ENCODE assay signal across 30 mouse cellular contexts in the genomic region with DNA sequence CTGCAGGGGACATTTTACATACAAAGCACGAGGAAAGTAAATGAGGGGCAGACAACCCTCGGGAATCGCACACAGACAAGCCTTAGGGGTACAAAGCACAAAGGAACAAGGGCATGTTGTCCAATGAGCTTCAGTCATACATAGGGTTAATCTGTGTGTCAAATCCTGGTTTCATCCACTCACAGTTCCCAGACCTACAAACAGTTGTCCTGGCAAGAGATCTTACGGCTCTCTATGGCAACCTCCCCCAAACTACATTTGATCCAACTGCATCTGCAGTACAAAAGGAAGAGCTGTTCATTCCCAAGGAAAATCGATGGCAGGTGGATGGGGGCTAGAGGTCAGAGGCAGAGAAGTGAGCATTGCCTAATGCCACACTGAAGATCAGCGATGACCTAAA.
DNase-seq lines count a peak whose midpoint lies in the region; ATAC-seq and TF ChIP-seq lines count a peak whose summit lies in the region.
"Had no signal": no experiment of that assay in that cellular context is flagged by ENCODE, and none has a peak within 500 bp of the region (broad histone marks: within the 10 kb centered on the region; RNA-seq: fewer than 3 reads in every experiment).

No protein-coding gene starts in this region.

- DNase-seq in midbrain, embryonic 14.5 days = no peak
- DNase-seq in brain, embryonic 14.5 days (ENCODE audit: low read depth) = peak; percentile 65
- no peak for DNase-seq in adrenal gland, adult (ENCODE audit: inconsistent age in 2 of 2, low spot score in 1 of 2)
- DNase-seq: adrenal gland, postnatal 14 days; cerebellum, adult 11-12 months; cerebellum, adult 9-11 months; embryo, embryonic 11 days; heart, adult 2 months; heart, postnatal 4 days; kidney, adult 18-20 months; kidney, postnatal 36 days; layer of hippocampus, postnatal 36 days; left cerebral cortex, postnatal 4 days; liver, postnatal 0 days; lung, postnatal 36 days; thymus, adult 2 months; thymus, postnatal 36 days had no signal

- H3K27me3 ChIP-seq in forebrain, embryonic 15.5 days = no peaks in the 10 kb centered on the region
- no peaks in the 10 kb centered on the region for H3K27me3 ChIP-seq in forebrain, embryonic 13.5 days
- H3K27me3 ChIP-seq in midbrain, embryonic 12.5 days = no peaks in the 10 kb centered on the region
- no peaks in the 10 kb centered on the region for H3K27me3 ChIP-seq in midbrain, embryonic 14.5 days (ENCODE audit: control insufficient read depth, insufficient read depth, low read length)
- no peaks in the 10 kb centered on the region for H3K27me3 ChIP-seq in midbrain, embryonic 16.5 days (ENCODE audit: control insufficient read depth, insufficient read depth, low read depth, low read length)
- H3K27me3 ChIP-seq: embryonic facial prominence, embryonic 13.5 days; forebrain, embryonic 12.5 days; heart, embryonic 12.5 days; kidney, embryonic 15.5 days; liver, embryonic 12.5 days had no signal

- H3K4me3 ChIP-seq in forebrain, embryonic 15.5 days = no peak overlapping the region
- H3K4me3 ChIP-seq in forebrain, embryonic 13.5 days = no peak overlapping the region
- no peak overlapping the region for H3K4me3 ChIP-seq in midbrain, embryonic 12.5 days
- no peak overlapping the region for H3K4me3 ChIP-seq in midbrain, embryonic 14.5 days (replicated peaks; ENCODE audit: low read depth, low read length)
- H3K4me3 ChIP-seq in midbrain, embryonic 16.5 days (ENCODE audit: low read depth, low read length) = no peak overlapping the region
- H3K4me3 ChIP-seq: embryonic facial prominence, embryonic 13.5 days; erythroblast, embryonic 14.5 days; forebrain, embryonic 12.5 days; heart, adult 2 months; heart, embryonic 12.5 days; kidney, embryonic 15.5 days; layer of hippocampus, adult 2 months; liver, embryonic 12.5 days had no signal

- ATAC-seq in forebrain, embryonic 15.5 days (replicated peaks) = no peak
- no peak for ATAC-seq in forebrain, embryonic 13.5 days
- ATAC-seq in midbrain, embryonic 12.5 days (ENCODE audit: low FRiP score, low read depth) = peak; percentile 38; the same call in 1 of the 2 replicates
- no peak for ATAC-seq in midbrain, embryonic 14.5 days (ENCODE audit: low FRiP score, low TSS enrichment)
- ATAC-seq in midbrain, embryonic 16.5 days = peak; percentile 25; the same call in 1 of the 2 replicates
- ATAC-seq: inflammation-experienced regulatory T-cells, adult 6 months; liver, embryonic 12.5 days; liver, postnatal 0 days had no signal

- 0 out of 2 replicates have a peak overlapping the region, but pooled peaks have one; percentile 1 for H3K27ac ChIP-seq in forebrain, embryonic 15.5 days (replicated peaks)
- H3K27ac ChIP-seq in forebrain, embryonic 13.5 days = no peak overlapping the region
- H3K27ac ChIP-seq in midbrain, embryonic 12.5 days (replicated peaks) = no peak overlapping the region
- H3K27ac ChIP-seq in midbrain, embryonic 14.5 days (replicated peaks; ENCODE audit: low read depth, low read length) = no peak overlapping the region
- no peak overlapping the region for H3K27ac ChIP-seq in midbrain, embryonic 16.5 days (ENCODE audit: low read length)
- H3K27ac ChIP-seq: embryonic facial prominence, embryonic 13.5 days; forebrain, embryonic 12.5 days; heart, adult 2 months; kidney, embryonic 15.5 days; layer of hippocampus, adult 2 months; liver, embryonic 12.5 days had no signal

- no peaks in the 10 kb centered on the region for H3K9me3 ChIP-seq in forebrain, embryonic 15.5 days
- no peaks in the 10 kb centered on the region for H3K9me3 ChIP-seq in forebrain, embryonic 13.5 days (replicated peaks)
- no peaks in the 10 kb centered on the region for H3K9me3 ChIP-seq in midbrain, embryonic 12.5 days
- H3K9me3 ChIP-seq in midbrain, embryonic 14.5 days (ENCODE audit: control insufficient read depth, low read length) = no peaks in the 10 kb centered on the region
- H3K9me3 ChIP-seq in midbrain, embryonic 16.5 days (replicated peaks; ENCODE audit: control insufficient read depth, low read length, poor library complexity, severe bottlenecking) = no peaks in the 10 kb centered on the region
- H3K9me3 ChIP-seq: embryonic facial prominence, embryonic 13.5 days; forebrain, embryonic 12.5 days; heart, embryonic 12.5 days; kidney, embryonic 15.5 days; liver, embryonic 12.5 days had no signal

- no peak for TF ChIP-seq CTCF in brain, embryonic 14.5 days (IDR thresholded peaks at IDR 0.05; ENCODE audit: borderline replicate concordance, extremely low read depth, insufficient read depth, insufficient read length)

- H3K36me3 ChIP-seq in forebrain, embryonic 15.5 days = no peaks in the 10 kb centered on the region
- H3K36me3 ChIP-seq in forebrain, embryonic 13.5 days (ENCODE audit: poor library complexity, severe bottlenecking) = no peaks in the 10 kb centered on the region
- H3K36me3 ChIP-seq in midbrain, embryonic 12.5 days = no peaks in the 10 kb centered on the region
- no peaks in the 10 kb centered on the region for H3K36me3 ChIP-seq in midbrain, embryonic 14.5 days (ENCODE audit: control insufficient read depth, insufficient read depth, low read length)
- no peaks in the 10 kb centered on the region for H3K36me3 ChIP-seq in midbrain, embryonic 16.5 days (ENCODE audit: control insufficient read depth, insufficient read depth, low read length)
- H3K36me3 ChIP-seq: embryonic facial prominence, embryonic 13.5 days; forebrain, embryonic 12.5 days; G1E; heart, embryonic 12.5 days; kidney, embryonic 15.5 days; liver, embryonic 12.5 days had no signal

- TF ChIP-seq POLR2A in brain, embryonic 14.5 days (IDR thresholded peaks at IDR 0.05; ENCODE audit: borderline replicate concordance, extremely low read depth, insufficient read depth, insufficient read length, poor library complexity, severe bottlenecking) = no peak

- no peak overlapping the region for H3K9ac ChIP-seq in forebrain, embryonic 15.5 days (replicated peaks)
- H3K9ac ChIP-seq in forebrain, embryonic 13.5 days = no peak overlapping the region
- no peak overlapping the region for H3K9ac ChIP-seq in midbrain, embryonic 12.5 days (replicated peaks)
- no peak overlapping the region for H3K9ac ChIP-seq in midbrain, embryonic 14.5 days (replicated peaks; ENCODE audit: low read length)
- no peak overlapping the region for H3K9ac ChIP-seq in midbrain, embryonic 16.5 days (ENCODE audit: low read depth, low read length)
- H3K9ac ChIP-seq: embryonic facial prominence, embryonic 13.5 days; forebrain, embryonic 12.5 days; heart, embryonic 12.5 days; kidney, embryonic 15.5 days; liver, embryonic 12.5 days; liver, postnatal 0 days had no signal

- 71% methylated on average over 6 of the region's 6 CpGs for WGBS in forebrain, embryonic 15.5 days
- WGBS in forebrain, embryonic 13.5 days = 71% methylated on average over 6 of the region's 6 CpGs
- WGBS in midbrain, embryonic 12.5 days = 45% methylated on average over 6 of the region's 6 CpGs
- 36% methylated on average over 6 of the region's 6 CpGs for WGBS in midbrain, embryonic 14.5 days
- WGBS in midbrain, embryonic 16.5 days = 32% methylated on average over 6 of the region's 6 CpGs

- H3K4me1 ChIP-seq in forebrain, embryonic 15.5 days = peaks cover 18% of the 10 kb centered on the region
- H3K4me1 ChIP-seq in forebrain, embryonic 13.5 days = peaks cover 8% of the 10 kb centered on the region
- peaks cover 10% of the 10 kb centered on the region; the same call in 1 of the 2 replicates for H3K4me1 ChIP-seq in midbrain, embryonic 12.5 days
- H3K4me1 ChIP-seq in midbrain, embryonic 14.5 days (ENCODE audit: control insufficient read depth, insufficient read depth, low read length) = peaks cover 31% of the 10 kb centered on the region
- H3K4me1 ChIP-seq in midbrain, embryonic 16.5 days (ENCODE audit: control insufficient read depth, insufficient read depth, low read length) = peaks cover 21% of the 10 kb centered on the region
- H3K4me1 ChIP-seq: embryonic facial prominence, embryonic 13.5 days; heart, embryonic 12.5 days; liver, embryonic 12.5 days had no signal

- no peak overlapping the region for H3K4me2 ChIP-seq in forebrain, embryonic 15.5 days (replicated peaks)
- no peak overlapping the region for H3K4me2 ChIP-seq in forebrain, embryonic 13.5 days
- H3K4me2 ChIP-seq in midbrain, embryonic 12.5 days (replicated peaks) = no peak overlapping the region
- no peak overlapping the region for H3K4me2 ChIP-seq in midbrain, embryonic 14.5 days (ENCODE audit: low read length)
- no peak overlapping the region for H3K4me2 ChIP-seq in midbrain, embryonic 16.5 days (ENCODE audit: low read length)
- H3K4me2 ChIP-seq: embryonic facial prominence, embryonic 13.5 days; forebrain, embryonic 12.5 days; heart, embryonic 12.5 days; kidney, embryonic 15.5 days; liver, embryonic 12.5 days had no signal

Comparison
In these comparisons a context has a peak if more than half of its experiments do, and no peak if none do; other contexts are left out.
1. ATAC-seq: peak in midbrain, embryonic 12.5 days (single experiment) and midbrain, embryonic 16.5 days (single experiment); none in forebrain, embryonic 15.5 days (single experiment), forebrain, embryonic 13.5 days (single experiment) and midbrain, embryonic 14.5 days (single experiment).